Mouse (Mus musculus): ENCODE results near the gene Cox7a2l.

Cox7a2l gene

DNA sequence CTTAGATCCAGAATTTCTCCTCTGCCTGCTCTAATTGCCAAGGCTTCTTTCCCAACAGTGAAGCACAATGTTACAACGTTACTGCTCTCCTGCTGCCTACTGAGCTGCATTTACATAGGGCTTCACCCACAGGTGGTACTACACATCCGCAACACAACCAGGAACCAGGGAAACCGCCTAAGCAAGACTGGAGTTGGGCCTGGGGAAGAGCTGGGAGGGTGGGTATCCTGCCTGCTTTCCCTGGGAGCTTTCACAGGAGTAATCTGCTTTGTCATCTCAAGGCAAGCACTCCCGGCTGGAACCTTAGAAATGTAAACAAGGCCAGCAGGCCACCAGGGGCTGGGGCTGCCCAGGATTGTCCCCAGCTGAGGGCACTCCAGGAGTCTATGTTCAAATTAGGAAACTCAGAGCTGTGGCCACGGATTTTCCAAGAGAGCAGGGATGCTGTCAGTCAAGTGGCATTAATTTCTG, 9.0 kb upstream of the Cox7a2l start:
- no peak for DNase-seq

DNA sequence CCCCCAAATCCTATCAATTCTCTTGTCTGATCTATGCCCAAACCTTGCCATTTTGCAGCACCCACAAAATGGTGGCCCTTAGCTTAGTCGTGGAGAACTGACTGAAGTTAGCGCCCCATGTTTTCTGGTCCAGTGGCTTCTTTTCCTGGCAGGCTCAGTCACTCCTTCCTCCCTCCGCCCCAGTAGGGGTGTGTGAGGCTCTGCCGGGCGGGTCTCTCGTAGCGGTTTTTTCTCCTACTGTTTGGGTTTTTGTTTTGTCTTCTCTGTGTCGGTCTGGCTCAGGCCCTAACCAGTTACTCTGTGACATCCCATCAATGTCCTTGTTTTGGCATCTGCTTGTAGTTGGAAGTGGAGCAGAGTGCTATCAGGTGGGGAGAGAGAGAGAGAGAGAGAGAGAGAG, 8.5 kb upstream of the Cox7a2l start:
- DNase-seq, result no peak

DNA sequence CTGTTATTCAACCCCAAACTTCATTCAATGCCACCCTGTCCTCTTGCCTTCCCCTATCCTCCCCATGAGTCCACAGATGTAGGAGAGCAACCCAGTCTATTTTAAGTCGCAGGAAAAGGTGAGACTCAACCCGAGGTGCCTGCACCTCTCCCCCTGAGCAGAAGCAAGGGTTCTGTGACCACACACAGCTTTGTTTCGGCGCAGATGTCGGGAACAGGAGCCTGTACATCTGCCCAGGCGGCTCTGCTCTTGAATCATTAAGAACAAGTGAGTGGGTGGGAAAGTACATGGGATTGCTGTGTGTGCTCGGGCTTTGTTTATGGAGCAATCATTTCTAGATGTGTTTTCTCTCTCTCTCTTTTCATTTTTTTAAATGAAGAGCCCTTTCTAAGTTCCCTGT, 7.6 kb upstream of the Cox7a2l start:
- DNase-seq, result no peak

DNA sequence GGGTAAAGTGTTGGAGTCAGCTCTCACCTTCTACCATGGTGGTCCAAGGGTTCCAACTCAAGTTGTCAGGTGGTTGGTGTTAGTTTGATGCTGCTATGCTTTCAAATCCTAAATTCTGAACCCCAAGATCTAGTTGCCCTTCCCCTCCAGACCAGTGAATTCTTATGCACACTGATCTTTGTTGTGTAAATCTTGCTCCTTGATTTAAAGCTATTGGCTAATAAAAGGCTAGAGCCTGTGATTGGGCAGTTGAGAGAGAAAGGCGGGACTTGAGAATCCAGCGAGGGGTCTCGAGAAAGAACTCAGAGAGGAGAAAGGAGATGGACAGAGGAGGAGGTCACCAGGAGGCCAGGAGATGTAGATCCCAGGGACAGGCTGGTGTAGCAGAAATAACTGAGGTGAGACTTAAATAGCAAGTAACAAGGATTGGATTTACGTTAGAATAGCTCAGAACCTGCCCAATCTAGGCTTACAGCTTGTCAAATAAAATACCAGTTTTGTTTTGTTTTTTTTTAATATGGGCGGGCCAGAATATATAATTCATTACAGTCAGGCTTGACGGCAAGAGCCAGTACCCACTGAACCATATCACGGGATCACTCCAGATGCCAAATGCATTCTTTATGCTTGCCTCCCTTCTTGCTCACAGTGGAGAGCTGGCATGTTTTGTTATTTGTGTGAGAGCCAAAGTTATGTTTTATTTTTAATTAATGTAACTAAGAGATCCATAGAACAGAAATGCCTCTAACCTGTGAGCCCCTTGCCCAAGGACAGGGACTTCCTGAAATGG, 5.7 kb upstream of the Cox7a2l start:
- DNase-seq, result no peak

DNA sequence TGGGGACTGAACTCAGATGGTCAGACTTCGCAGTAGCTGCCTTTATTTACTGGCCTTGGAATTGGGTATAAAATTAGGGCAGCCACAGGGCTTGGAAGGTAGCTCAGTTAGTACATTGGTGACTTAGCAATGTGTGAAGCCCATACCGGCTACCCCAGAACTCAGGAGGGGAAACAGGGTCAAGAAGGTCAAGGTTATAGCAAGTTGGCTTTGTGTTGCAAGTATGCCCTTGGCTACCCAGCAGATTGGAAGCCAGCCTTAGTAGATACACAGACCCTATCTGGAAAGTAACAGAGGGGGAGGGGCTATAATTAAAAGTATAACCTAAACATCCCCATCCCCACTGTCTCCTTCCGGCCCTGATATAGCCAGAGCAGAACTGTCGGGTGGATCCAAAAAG, 4.8 kb upstream of the Cox7a2l start:
- DNase-seq, result no peak

DNA sequence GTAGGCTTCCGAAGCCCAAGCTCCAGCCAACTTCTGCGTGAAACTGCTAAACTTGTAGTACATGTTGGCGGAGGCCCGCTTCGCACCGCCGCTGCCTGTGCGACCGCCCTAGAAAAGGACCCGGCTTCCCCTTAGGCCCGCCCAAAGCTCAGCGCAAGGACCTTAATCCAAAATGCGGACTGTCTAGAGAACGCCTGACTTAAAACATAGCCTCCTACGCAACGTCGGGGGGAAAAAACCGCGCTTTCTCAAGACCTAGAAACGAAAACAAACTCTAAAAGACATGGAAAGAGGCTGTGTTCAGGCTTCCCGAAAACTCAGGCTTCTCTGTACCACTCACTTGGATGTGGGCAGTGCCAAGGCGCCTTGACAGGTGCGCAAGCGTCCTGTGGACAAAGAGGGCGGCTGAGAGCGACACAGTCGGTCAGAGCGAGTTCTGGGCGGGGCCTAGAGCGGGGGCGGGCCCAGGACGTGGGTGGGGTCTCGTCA, 2.9 kb downstream of the Cox7a2l start:
- DNase-seq, result peak; percentile 88 to 92

DNA sequence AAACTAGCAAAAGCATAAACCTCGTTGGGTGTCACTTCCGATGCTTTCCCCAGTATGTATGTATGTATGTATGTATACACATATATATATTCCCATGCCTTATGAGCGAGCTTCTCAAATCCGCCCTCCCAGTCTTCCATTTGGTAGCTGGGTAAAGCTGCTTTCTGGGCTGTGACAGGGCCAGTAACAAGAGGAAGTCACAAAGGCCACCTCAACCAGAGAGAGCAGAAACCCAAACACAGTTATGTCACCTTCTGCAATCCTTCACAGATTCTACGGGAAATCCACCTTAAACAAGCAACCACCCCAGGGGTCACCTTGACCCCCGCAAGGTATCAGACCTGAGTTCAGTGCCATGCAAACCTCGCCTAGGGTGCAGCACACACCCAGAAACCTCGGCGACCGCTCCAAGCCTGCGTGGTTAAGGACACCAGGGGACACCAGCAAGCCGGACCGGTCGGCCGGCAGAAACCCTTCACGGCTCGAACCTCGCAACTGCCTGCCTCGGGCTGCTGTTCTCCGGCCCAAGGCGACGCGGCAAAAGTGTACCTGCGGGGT, 3.4 kb downstream of the Cox7a2l start:
- DNase-seq, result no peak

DNA sequence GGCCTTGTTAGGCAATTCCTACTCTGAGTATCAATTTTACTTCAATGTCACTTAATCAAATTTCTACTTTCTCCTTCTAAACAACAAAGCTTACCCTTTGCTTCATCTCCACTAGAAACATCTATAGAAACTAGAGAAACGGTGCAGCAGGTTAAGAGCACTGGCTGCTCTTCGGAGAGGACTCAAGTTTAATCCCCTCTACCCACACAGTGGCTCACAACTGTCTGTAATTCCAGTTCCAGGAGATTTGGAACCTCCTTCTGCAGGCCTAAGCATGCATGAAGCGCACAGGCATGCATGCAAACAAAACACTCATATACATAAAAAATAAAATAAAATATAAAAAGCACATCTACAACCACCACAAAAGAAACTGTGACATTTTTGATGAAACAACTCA, 5.0 kb downstream of the Cox7a2l start:
- DNase-seq, result no peak

DNA sequence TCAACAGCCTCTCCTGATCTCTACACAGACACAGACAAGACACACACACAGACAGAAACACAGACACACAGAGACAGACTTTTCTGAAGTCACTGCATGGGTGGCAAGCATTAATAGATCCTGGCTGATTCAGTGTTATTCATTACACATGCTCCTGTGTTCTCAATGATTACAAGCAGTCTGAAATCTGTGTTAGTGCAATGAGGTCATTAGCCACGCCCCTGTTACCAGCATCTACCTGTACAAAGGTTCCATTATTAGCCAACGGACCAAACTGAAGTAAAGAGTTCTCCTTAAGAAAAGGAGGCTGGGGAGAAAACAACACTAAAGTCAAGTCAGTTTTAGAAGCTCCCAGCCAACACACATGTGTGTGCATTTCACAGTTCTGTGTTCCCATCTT, 13.4 kb downstream of the Cox7a2l start:
- no peak for DNase-seq

DNA sequence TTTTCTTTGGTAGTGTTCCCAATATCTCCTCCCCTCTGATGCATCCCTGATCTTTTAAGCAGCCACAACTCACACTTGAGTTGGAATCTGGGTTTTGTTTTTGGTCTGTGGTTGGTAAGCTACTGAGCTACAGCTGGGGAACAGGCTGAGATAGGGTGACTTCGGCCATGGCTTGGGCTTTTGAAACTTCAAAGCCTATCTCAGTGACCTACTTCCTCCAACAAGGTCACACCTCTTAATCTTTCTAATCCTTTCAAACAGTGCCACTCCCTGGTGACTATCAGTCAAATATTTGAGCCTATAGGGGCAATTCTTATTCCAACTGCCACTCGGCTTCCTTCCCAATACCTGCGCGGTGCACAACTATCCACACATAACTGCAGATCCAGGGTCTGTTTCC, 17.4 kb downstream of the Cox7a2l start:
- DNase-seq, result no peak

DNA sequence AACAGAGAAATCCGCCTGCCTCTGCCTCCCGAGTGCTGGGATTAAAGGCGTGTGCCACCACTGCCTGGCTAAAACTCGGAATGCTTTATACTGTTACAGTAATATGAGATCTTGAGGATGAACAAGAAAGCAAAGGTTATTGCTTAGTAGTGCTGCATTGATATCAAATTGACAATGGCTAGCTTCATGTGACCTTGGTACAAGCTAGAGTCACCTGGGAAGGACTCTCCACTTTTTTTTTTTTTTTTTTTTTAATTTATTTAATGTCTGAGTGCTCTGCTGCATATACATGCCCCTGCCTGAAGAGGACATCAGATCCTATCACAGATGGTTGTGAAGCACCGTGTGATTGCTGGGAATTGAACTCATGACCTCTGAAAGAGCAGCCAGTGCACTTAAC, 18.2 kb downstream of the Cox7a2l start:
- DNase-seq, result no peak

DNA sequence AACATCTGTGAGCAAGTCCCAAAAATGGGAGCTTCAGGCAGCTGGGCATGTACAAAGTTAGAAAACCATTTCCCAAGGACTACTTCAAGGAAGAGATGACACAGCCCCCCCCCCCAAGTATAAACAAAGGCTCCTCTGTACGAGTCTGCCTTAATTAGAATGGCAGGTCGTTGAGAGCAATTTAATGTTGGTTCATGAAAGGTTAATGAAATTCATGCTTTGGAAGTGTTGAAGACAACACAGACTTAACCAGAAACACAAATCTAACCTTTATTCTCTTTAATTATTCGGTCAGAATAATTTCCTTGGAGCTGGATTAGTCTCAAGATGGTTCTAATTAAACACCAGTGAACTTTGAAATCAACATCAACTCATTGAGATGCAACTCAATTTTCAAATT, 29.4 kb downstream of the Cox7a2l start:
- DNase-seq, result no peak

DNA sequence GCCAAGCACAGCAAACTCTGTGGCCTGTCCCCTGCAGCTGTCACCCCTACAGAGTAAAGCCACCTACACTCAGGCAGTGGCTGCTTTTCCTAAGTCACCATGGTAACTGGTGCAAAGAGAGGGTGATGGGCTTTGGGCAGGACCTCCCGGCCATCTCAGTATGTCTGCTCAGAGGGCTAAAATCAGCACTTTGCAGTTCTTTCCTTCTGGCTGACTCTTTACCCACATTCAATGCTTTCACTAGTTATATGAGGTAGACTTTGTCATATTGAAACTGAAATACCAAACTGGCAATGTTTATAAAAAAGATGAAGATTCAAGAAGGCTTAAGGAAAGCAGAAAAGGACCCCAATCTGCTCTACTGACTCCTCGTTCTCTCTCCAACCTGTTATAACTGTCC, 33.3 kb downstream of the Cox7a2l start:
- no peak for DNase-seq

DNA sequence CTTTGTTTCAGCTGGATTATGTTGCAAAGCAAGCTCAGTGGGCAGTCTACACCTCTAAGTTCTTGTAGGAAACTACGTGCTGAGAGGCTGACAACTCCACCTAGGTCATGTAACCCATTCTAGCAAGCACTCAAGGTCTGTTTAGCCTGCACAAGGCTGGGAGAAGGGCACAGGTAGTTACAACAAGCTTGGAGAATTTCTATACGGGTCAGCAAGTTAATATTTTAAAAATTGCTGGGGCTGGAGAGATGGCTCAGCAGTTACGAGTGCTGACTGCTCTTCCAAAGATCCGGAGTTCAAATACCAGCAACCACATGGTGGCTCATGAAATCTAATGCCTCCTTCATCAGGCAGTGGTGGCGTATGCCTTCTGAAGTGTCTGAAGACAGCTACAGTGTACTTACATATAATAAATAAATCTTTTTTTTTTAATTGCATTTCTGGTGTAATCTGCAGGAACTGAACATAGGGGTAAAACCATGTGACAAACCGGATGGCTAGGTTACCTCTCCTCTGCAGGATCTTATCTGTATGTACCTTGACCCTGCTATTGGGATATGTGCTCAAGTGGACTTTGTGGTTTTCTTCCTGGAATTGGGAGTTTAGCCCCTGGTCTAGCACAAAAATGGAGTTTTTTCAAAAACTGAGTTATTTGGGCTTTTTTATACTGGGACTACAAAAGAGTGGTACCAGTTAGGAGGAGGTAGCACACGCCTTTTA, 34.2 kb downstream of the Cox7a2l start:
- no peak for DNase-seq

DNA sequence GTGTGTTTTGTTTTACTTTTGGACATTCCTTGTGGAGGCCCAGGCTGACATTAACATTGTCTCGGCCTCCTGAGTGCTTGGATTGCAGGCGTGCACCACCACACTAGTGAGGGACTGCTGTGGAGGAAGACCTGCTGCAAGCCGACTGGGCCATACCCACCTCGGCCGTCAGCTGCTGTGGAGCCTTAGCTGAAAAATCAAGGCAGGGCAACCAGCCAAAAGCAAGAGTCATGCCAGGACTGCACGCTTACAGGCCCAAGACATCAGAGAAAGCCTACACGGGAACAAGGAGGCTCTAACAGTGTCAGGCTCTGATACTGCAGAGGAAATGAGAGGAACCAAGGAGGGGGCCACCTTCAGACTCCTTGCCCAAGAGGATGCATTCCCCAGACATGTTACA, 35.6 kb downstream of the Cox7a2l start:
- no peak for DNase-seq

DNA sequence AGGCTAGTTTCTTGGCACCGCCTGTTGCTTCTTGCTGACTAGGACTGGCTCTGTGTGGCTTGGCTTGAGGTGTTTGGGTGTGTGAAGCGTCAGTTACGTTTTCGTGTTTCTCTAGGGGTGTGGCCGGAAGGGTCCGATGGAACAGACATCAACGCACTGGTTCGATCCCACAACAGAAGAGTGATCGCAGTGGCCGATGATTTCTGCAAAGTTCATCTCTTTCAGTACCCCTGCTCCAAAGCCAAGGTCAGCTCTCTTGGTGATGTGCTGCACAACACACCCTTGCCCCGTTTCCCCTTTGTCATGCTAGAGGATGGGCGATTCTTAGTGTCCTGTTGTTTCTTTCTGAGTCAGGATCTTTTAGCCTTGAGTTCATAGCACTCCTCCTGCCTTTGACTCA, 40.0 kb downstream of the Cox7a2l start:
- DNase-seq, result no peak

DNA sequence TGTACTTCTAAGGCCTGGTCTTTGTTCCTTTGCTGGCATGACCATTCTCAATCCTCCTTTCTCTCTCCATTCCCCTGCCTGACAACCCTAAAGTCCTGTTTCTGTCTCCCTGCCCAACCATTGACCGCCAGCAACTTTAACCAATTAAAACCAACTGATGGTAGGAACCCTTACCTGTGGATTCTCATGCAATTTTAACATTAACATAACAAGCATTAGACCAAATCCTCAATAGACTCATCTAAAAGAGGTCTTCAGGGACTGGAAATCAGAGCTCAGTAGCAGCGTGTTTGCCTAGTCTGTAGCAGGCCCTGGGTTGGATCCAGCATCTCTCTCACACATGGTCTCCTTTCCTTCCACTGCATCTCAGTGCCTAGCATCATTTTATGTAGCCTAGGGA, 47.5 kb downstream of the Cox7a2l start:
- DNase-seq, result no peak

DNA sequence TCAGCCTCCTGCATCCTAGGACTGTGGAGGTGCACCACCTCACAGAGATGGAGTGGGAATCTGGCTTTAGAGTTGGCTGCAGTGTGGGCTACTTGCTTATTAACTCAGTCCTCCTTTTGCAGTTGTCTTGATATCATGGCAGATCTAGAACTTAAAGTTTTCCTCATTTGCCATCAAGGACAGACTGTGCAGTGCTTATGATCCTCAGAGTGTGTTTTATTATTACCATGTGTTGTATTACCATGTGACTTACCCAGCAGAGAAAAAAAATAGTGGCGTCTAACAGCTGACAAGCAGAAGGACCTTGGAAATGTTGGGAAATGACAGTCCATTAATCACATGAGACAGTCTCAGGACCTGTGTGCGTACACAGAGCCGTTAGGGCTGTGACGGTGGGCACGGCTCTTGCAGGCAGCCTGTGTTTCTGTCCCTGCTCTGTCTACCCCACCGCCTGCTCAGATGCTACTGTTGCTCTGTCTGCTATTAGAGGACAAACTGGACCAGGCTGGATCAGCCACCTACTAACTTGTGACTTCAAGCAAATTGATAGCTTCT, 50.4 kb downstream of the Cox7a2l start:
- no peak for DNase-seq

DNA sequence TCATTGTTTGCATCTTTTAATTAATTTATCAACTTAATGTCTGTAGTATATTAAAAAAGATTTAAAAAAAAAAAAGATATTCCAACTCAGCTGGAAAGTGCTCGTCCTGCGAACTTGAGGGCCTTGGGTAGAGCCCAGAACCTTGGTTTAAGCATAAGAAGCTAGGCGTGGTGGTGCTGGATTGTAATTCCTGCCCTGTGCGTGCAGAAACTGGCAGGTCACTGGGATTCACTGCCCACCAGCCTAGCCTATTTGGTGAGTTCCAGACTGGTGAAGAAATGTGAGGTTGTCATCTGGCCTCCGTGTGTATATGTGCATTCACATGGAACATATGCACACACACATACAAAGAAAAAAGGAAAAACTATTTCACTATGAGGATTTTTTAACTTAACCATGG, 51.2 kb downstream of the Cox7a2l start:
- DNase-seq, result no peak

DNA sequence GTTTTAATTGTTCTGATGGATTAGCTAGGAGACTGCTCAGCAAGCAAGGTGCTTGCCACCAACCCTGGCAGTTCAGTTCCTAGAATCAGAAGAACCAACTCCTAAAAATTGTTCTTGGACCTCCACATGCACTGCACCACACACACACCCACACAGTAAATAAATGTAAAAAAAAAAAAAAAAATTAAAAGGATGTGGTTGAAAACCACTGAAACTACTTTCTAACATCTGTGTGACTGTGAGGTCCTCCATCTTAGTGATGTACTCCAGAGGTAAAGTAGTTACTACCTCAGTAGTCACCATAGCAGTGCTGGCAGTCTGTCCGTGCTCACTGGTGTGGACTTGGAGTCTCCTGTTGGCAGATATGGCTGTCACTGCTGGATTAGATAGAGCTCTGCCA, 59.9 kb downstream of the Cox7a2l start:
- no peak for DNase-seq

DNA sequence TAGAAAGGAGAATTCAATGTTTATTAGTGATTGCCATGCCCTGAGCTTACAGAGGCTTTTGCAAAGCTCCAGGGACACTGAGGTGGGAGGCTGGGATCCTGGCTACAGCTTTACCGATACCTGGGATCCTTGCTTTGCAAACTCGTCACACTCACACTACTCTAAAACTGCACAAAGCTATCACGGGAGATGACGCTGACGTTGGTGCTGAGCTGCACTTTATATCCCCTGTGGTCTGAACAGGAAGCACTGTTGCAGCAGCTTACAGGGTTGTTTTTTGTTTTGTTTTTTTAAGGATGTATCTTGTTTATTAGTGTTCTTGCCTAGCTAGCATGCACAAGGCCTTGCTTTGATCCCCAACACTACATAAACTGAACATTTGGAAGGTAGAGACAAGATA, 63.5 kb downstream of the Cox7a2l start:
- DNase-seq, result no peak

DNA sequence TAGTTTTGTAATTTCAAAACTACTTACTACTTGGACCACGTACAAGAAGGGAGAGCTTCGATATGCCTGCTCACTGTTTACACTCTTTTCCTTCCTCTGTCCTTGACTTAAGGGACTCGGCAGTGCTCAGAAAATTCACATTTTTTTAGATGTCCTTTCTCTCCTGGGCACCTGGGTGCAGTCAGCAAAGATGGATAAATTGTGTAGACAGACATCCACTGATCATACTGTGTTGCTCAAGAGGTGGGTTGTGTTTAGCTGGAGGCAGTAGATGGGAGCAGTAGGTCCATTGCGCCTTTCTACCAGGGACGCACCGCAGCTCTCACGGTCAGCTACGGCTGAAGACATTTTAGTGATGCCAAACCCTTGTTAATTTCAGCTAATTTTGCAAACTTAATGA, 64.7 kb downstream of the Cox7a2l start:
- no peak for DNase-seq

All from lung, adult 18-20 months (tissue).